Mouse (Mus musculus) intestine, embryonic 16.5 days (tissue): ENCODE results near the gene Sgms1. TPM values are rescaled to one million over a fixed set of nuclear protein-coding genes. Genes with fewer than 3 reads are reported as not detected.

ENCODE experiments used
- ATAC-seq: fragments of 200-750 bp; cut with Nextera tagmentation; 2 replicates; pipeline ENCODE4 v1.8.0; 2017; ENCODE audit warnings: moderate TSS enrichment, moderate library complexity
- H3K27ac ChIP-seq: fragments of 300-500 bp; sonication (generic); 2 replicates; pipeline ENCODE4 v1.5.1; 2014; ENCODE audit warnings: mild to moderate bottlenecking, low read length
- H3K27me3 ChIP-seq: fragments of 300-500 bp; sonication (generic); replicated peaks from 2 replicates; pipeline ENCODE4 v1.6.1; 2014; ENCODE audit warnings: low read length, control low read depth, mixed read lengths; ENCODE audit not compliant: control insufficient read depth, insufficient read depth
- H3K36me3 ChIP-seq: fragments of 300-500 bp; sonication (generic); 2 replicates; pipeline ENCODE4 v1.6.1; 2014; ENCODE audit warnings: low read length, control low read depth; ENCODE audit not compliant: control insufficient read depth, insufficient read depth
- H3K4me1 ChIP-seq: fragments of 300-500 bp; sonication (generic); 2 replicates; pipeline ENCODE4 v1.6.1; 2014; ENCODE audit warnings: low read length, control low read depth, mixed read lengths; ENCODE audit not compliant: control insufficient read depth, insufficient read depth
- H3K4me2 ChIP-seq: fragments of 300-500 bp; sonication (generic); 2 replicates; pipeline ENCODE4 v1.6.1; 2014; ENCODE audit warnings: low read depth, low read length, control low read depth
- H3K4me3 ChIP-seq: fragments of 300-500 bp; sonication (generic); 2 replicates; pipeline ENCODE4 v1.5.1; 2014; ENCODE audit warnings: mild to moderate bottlenecking, low read length
- H3K9ac ChIP-seq: fragments of 300-500 bp; sonication (generic); 2 replicates; pipeline ENCODE4 v1.6.1; 2014; ENCODE audit warnings: low read depth, low read length
- H3K9me3 ChIP-seq: fragments of 300-500 bp; sonication (generic); 2 replicates; pipeline ENCODE4 v1.6.1; 2016; ENCODE audit warnings: low read length, control low read depth; ENCODE audit not compliant: control insufficient read depth
- WGBS: fragments of 180-500 bp; shearing (Covaris S2); extraction: QIAGEN DNeasy Blood & Tissue Kit; methylation state at CpG from one replicate; pipeline ENCODE4 v1.1.7; 2014; 5-methylcytosine and 5-hydroxymethylcytosine counted together
- polyA plus RNA-seq: library from polyadenylated mRNA; unstranded; fragments of >200 nt; fragmentation: Nextera tagmentation; extraction: Ambion mirVana; gene quantifications from 2 replicates; pipeline ENCODE4 v1.2.1, GENCODE M21; 2015

Gene Sgms1
- polyA plus RNA-seq, 1 experiment from 2014 or later: 33.1 TPM

DNA sequence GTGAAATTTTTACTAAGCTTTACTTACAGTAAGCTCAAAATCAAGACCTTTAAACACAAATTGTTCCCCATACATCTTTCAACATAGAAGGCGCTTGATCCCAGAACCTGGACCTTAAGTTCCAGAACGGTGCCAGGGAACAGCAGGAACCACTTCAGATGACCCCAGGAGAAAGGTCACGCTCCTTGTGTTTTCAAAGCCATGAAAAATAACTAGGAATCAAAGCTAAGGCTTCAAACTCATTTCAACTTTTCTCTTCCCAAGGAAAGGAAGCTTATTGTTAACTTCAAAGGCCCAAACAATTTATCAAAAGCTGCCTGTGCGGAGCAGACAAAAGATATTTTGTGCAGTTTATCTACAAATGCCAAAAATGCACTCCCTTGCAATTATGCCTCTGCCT, 107.6 kb downstream of the Sgms1 start:
- WGBS: 79% methylated on average over 4 of the region's 4 CpGs
- no peaks in the 10 kb centered on the region for H3K27me3 ChIP-seq
- no peak overlapping the region for H3K4me2 ChIP-seq
- H3K9me3 ChIP-seq: no peaks in the 10 kb centered on the region
- no peak overlapping the region for H3K4me3 ChIP-seq
- no peaks in the 10 kb centered on the region for H3K36me3 ChIP-seq
- H3K9ac ChIP-seq: no peak overlapping the region
- ATAC-seq: no peak
- no peak overlapping the region for H3K27ac ChIP-seq
- H3K4me1 ChIP-seq: peaks cover 8% of the 10 kb centered on the region

DNA sequence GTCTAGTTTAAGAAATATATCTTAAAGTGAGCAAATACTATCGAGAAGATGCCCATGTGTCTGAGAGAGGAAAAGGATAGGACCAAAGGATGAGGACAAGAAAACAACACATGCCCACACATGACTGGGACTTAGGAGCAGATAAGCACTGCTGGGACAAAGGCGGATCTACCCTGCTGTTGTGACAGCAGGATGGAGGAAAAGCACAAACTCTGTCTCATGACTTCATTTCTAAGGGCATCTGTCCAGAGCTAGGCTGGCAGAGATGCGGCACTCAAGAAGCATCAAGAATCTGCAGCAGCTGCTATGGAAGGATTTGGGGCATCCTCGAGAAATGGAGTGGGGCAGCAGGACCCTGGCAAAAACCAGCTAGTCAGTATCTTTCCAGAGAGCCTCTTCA, 109.1 kb downstream of the Sgms1 start:
- 82% methylated on average over 4 of the region's 4 CpGs for WGBS
- Histone ChIP-seq H3K9me3 (no peaks in the 10 kb centered on the region), H3K9ac (no peak overlapping the region), H3K4me1 (peaks cover 12% of the 10 kb centered on the region), H3K4me2 (no peak overlapping the region), H3K27ac (no peak overlapping the region), H3K36me3 (no peaks in the 10 kb centered on the region), H3K27me3 (no peaks in the 10 kb centered on the region), H3K4me3 (no peak overlapping the region)
- ATAC-seq: no peak

DNA sequence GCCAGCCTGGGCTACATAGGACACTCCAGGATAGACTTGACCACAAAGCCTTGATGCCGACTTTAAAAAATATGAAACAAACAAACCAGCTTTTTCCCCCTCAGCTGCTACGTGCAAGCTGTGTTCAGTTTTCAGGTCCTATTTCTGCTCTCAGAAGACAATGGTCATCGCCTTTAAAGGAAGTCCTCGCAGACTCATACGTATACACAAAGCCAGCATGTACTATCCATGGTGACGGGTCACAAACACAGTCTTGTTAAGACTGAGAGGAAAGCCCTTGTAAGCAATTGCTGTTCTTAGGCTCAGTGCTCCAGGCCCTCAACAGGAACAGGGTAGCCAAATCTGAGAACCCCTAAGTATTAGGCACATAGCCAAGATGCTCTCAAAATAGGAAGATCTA, 110.1 kb downstream of the Sgms1 start:
- no peaks in the 10 kb centered on the region for H3K9me3 ChIP-seq
- no peaks in the 10 kb centered on the region for H3K27me3 ChIP-seq
- peaks cover 12% of the 10 kb centered on the region for H3K4me1 ChIP-seq
- ATAC-seq: no peak
- H3K9ac ChIP-seq: no peak overlapping the region
- H3K36me3 ChIP-seq: no peaks in the 10 kb centered on the region
- no peak overlapping the region for H3K4me3 ChIP-seq
- 80% methylated on average over 6 of the region's 6 CpGs for WGBS
- no peak overlapping the region for H3K27ac ChIP-seq
- no peak overlapping the region for H3K4me2 ChIP-seq

DNA sequence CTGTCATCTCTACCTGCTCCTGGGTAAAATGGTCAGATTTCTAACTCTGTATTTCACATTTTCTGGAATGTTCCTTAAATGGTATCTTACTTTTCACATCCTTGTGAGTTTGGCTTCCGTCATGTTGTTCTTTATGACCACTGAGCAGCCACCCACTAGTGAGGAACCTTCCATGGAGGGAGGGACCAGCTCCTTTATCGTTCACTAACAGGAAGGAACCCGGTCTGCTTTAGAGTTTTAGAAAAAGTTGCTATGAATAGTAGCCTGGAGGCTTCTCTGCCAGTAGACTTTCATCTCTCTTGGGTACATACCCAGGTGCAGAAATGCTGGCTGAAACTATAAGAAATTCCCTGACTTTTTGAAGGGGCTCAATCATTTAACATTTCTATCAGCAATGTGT, 111.6 kb downstream of the Sgms1 start:
- Histone ChIP-seq H3K4me3 (no peak overlapping the region), H3K4me2 (no peak overlapping the region), H3K27ac (no peak overlapping the region), H3K36me3 (no peaks in the 10 kb centered on the region), H3K9me3 (no peaks in the 10 kb centered on the region), H3K4me1 (peaks cover 12% of the 10 kb centered on the region), H3K9ac (no peak overlapping the region), H3K27me3 (no peaks in the 10 kb centered on the region)
- no peak for ATAC-seq
- WGBS: 82% methylated on average over 3 of the region's 3 CpGs

DNA sequence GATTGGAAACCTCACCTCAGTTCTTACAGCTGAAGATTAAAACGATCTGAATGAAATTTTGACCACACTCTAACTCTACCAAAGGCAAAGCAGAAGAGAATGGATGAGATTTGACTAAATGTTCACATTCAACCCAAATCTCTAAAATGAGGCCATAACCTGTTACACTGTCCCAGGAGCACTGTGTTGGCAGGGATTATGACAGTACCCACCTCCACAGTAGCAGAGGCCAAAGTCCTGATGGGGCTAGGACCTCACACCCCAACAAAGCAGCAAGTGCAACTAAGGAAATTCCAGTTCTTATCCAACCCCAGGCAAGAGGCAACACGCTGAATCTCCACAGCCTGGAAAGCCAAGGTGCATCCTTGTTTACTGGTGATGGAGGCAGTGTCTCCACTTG, 112.2 kb downstream of the Sgms1 start:
- Histone ChIP-seq H3K9me3 (no peaks in the 10 kb centered on the region), H3K4me2 (no peak overlapping the region), H3K9ac (no peak overlapping the region), H3K4me1 (peaks cover 15% of the 10 kb centered on the region), H3K4me3 (no peak overlapping the region), H3K27ac (no peak overlapping the region), H3K36me3 (no peaks in the 10 kb centered on the region), H3K27me3 (no peaks in the 10 kb centered on the region)
- 80% methylated on average over 2 of the region's 2 CpGs for WGBS
- ATAC-seq: peak; percentile 56

DNA sequence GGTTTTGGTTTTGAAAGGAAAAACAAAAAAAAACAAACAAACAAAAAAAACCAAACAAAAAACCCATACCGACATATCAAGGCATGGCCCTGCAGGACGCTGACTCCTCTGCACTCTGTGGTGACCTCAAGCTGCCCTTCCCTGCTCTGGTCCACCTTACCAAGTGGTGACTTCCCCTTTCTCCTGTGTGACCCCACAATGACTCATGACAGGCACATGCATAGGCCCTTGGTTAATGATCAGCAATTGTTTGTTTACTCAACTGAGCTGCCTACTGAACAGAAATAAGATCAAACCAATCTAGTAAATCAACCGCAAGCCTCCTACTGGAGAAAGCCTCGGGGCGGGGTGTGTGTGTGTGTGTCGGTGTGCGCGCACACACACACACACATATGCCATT, 112.7 kb downstream of the Sgms1 start:
- Histone ChIP-seq H3K36me3 (no peaks in the 10 kb centered on the region), H3K27me3 (no peaks in the 10 kb centered on the region), H3K9me3 (no peaks in the 10 kb centered on the region), H3K4me1 (peaks cover 11% of the 10 kb centered on the region), H3K9ac (no peak overlapping the region), H3K27ac (no peak overlapping the region), H3K4me3 (no peak overlapping the region), H3K4me2 (no peak overlapping the region)
- ATAC-seq: peak; percentile 43
- 71% methylated on average over 8 of the region's 8 CpGs for WGBS

DNA sequence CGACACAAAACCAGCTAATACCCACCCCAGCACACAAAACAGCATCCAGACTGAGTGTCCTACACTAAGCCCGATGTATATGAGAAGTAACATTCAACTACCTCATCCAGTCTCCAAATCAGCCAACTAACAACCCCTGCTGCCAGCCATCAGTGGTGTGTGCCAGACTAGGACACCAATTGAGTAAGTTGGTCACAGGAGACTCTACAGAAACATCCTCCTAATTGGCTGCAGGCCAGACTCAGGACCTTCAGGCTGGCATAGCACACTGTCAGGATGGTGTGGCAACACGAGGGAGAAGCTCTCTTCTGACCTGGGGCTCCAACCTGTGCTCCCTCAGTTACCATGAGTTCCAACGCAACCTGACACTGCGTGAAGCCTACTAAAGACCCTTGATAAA, 113.3 kb downstream of the Sgms1 start:
- no peaks in the 10 kb centered on the region for H3K27me3 ChIP-seq
- ATAC-seq: 0 out of 2 replicates have a peak, but pooled peaks have one; percentile 11
- peaks cover 9% of the 10 kb centered on the region; the same call in 1 of the 2 replicates for H3K4me1 ChIP-seq
- no peak overlapping the region for H3K4me2 ChIP-seq
- WGBS: 84% methylated on average over 5 of the region's 5 CpGs
- no peak overlapping the region for H3K27ac ChIP-seq
- no peak overlapping the region for H3K4me3 ChIP-seq
- H3K36me3 ChIP-seq: no peaks in the 10 kb centered on the region
- no peak overlapping the region for H3K9ac ChIP-seq
- no peaks in the 10 kb centered on the region for H3K9me3 ChIP-seq

DNA sequence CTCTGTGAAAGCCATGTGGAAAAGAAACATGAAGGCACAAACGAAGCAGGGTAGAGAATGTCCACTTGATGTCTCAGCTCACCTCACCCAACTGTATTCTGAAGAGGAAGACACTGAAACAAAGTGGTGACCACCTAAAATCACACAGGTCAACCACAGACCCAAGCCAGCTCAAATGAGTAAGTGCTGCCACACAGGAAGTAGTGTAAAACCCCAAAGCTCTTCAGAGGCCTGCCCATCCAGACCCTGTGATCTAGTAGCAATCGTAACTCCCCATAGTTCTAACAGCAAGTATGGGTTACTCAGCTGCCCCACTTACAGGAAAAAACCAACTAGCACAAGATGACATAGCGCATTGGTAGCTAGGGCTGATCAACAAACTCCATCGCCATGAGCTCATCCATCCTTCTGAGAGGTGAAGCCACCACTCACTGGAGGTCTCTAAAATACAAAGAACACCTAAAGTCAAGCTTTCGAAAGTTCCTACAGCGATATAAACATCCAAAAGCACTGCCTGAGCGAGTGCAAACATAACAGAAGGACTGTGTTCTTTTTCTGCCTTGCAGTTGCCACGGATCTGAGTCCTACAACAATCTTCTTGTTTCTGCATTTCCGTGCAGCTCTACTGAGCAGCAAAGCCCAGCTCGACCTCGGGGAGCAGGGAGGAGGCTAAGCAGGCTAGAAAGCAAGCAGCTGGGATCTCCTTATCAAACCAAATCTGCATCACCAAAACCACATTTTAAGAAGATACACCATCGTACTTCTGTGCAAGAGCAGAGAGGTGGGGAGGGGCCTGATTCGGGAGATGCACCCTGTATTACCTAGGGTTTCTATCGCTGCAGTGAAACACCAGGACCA, 114.2 kb downstream of the Sgms1 start:
- Histone ChIP-seq H3K9me3 (no peaks in the 10 kb centered on the region), H3K4me3 (no peak overlapping the region), H3K4me2 (no peak overlapping the region), H3K4me1 (peaks cover 9% of the 10 kb centered on the region; the same call in 1 of the 2 replicates), H3K27me3 (no peaks in the 10 kb centered on the region), H3K36me3 (no peaks in the 10 kb centered on the region), H3K9ac (no peak overlapping the region), H3K27ac (no peak overlapping the region)
- WGBS: 80% methylated on average over 14 of the region's 14 CpGs
- ATAC-seq: no peak

DNA sequence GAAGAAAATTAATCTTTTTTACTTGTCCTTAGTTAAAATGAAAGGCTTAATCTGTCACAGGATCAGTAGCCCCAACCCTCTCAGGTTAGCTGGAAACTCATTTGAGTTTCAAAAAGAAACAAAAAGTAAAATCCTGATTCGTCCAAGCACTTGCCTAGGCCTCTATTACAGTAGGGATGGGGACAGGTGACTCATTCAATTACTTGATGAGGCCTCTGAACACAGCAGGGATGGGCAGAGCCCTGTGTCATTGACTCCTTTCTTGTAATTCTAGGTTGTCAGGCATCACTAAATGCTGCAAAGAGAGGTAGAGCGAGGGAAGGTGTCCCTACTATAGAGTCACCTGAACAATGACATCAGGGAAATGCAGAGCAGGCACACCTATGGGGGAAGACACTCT, 115.4 kb downstream of the Sgms1 start:
- no peak overlapping the region for H3K4me3 ChIP-seq
- no peaks in the 10 kb centered on the region for H3K36me3 ChIP-seq
- no peak overlapping the region for H3K4me2 ChIP-seq
- H3K4me1 ChIP-seq: peaks cover 9% of the 10 kb centered on the region; the same call in 1 of the 2 replicates
- H3K9ac ChIP-seq: no peak overlapping the region
- no peaks in the 10 kb centered on the region for H3K27me3 ChIP-seq
- ATAC-seq: peak; percentile 67
- 61% methylated on average over 2 of the region's 2 CpGs for WGBS
- H3K9me3 ChIP-seq: no peaks in the 10 kb centered on the region
- H3K27ac ChIP-seq: no peak overlapping the region
